Mouse (Mus musculus): ENCODE results near the gene Mgat5. TPM values are rescaled to one million over a fixed set of nuclear protein-coding genes. Genes with fewer than 3 reads are reported as not detected.
A peak's percentile ranks its signal among the peaks of the same experiment; 100 is the strongest.

Mgat5 gene
- total and polyA plus RNA-seq, 2 experiments = 1.9 to 3.8 TPM

- no peak for DNase-seq (ENCODE audit: extremely low read depth, low read depth, low spot score)
- WGBS = 51% methylated on average over 7 of the region's 7 CpGs
Measured at GRCm38 (mm10) chr1:127484826-127485225, 280.0 kb downstream of the Mgat5 start.

GRCm38 (mm10) chr1:127487161-127487560 lies 282.3 kb downstream of the Mgat5 start:
- H3K4me1 ChIP-seq (ENCODE audit: control insufficient read depth, insufficient read depth, low read length) = no peaks in the 10 kb centered on the region
- WGBS = 76% methylated on average over 4 of the region's 4 CpGs
- DNase-seq (ENCODE audit: extremely low read depth, low read depth, low spot score) = peak; percentile 10

More at GRCm38 (mm10) chr1:127484826-127485225, 280.0 kb downstream of the Mgat5 start:
- H3K27ac ChIP-seq (replicated peaks; ENCODE audit: insufficient read depth, low read depth, low read length) = no peak overlapping the region
- H3K4me3 ChIP-seq (ENCODE audit: insufficient read depth, low read depth, low read length) = no peak overlapping the region
- no peaks in the 10 kb centered on the region for H3K79me2 ChIP-seq (ENCODE audit: control insufficient read depth, insufficient read depth, low read length)
- TF ChIP-seq POLR2A (IDR thresholded peaks at IDR 0.05; ENCODE audit: extremely low read depth, insufficient read depth, low read length) = no peak
- TF ChIP-seq CTCF (IDR thresholded peaks at IDR 0.05; ENCODE audit: low read depth, low read length) = peak; percentile 76
- no peak overlapping the region for H3K9ac ChIP-seq (ENCODE audit: low read depth, low read length)
- H3K27me3 ChIP-seq (ENCODE audit: control insufficient read depth, insufficient read depth, low read length) = no peaks in the 10 kb centered on the region
- no peaks in the 10 kb centered on the region for H3K4me1 ChIP-seq (ENCODE audit: control insufficient read depth, insufficient read depth, low read length)
- H3K36me3 ChIP-seq (ENCODE audit: control insufficient read depth, insufficient read depth, low read length) = no peaks in the 10 kb centered on the region; the same call in 1 of the 2 replicates

GRCm38 (mm10) chr1:127496737-127497543 lies 292.1 kb downstream of the Mgat5 start:
- WGBS = 28% methylated on average over 9 of the region's 9 CpGs
- DNase-seq (ENCODE audit: extremely low read depth, low read depth, low spot score) = peak; percentile 31
- TF ChIP-seq POLR2A (IDR thresholded peaks at IDR 0.05; ENCODE audit: extremely low read depth, insufficient read depth, low read length) (no peak), CTCF (IDR thresholded peaks at IDR 0.05; ENCODE audit: low read depth, low read length) (peak; percentile 100)
- no peak overlapping the region for H3K4me3 ChIP-seq (ENCODE audit: insufficient read depth, low read depth, low read length)
- no peak overlapping the region for H3K9ac ChIP-seq (ENCODE audit: low read depth, low read length)
- H3K4me1 ChIP-seq (ENCODE audit: control insufficient read depth, insufficient read depth, low read length) = no peaks in the 10 kb centered on the region
- H3K27ac ChIP-seq (replicated peaks; ENCODE audit: insufficient read depth, low read depth, low read length) = no peak overlapping the region
- H3K79me2 ChIP-seq (ENCODE audit: control insufficient read depth, insufficient read depth, low read length) = no peaks in the 10 kb centered on the region
- no peaks in the 10 kb centered on the region for H3K36me3 ChIP-seq (ENCODE audit: control insufficient read depth, insufficient read depth, low read length)
- H3K27me3 ChIP-seq (ENCODE audit: control insufficient read depth, insufficient read depth, low read length) = no peaks in the 10 kb centered on the region

More at GRCm38 (mm10) chr1:127487161-127487560, 282.3 kb downstream of the Mgat5 start:
- Histone ChIP-seq H3K9ac (ENCODE audit: low read depth, low read length) (no peak overlapping the region), H3K4me3 (ENCODE audit: insufficient read depth, low read depth, low read length) (no peak overlapping the region), H3K79me2 (ENCODE audit: control insufficient read depth, insufficient read depth, low read length) (no peaks in the 10 kb centered on the region), H3K36me3 (ENCODE audit: control insufficient read depth, insufficient read depth, low read length) (no peaks in the 10 kb centered on the region; the same call in 1 of the 2 replicates), H3K27me3 (ENCODE audit: control insufficient read depth, insufficient read depth, low read length) (no peaks in the 10 kb centered on the region), H3K27ac (replicated peaks; ENCODE audit: insufficient read depth, low read depth, low read length) (no peak overlapping the region)
- peak; percentile 77 for TF ChIP-seq CTCF (IDR thresholded peaks at IDR 0.05; ENCODE audit: low read depth, low read length)
- TF ChIP-seq POLR2A (IDR thresholded peaks at IDR 0.05; ENCODE audit: extremely low read depth, insufficient read depth, low read length) = no peak

DNA sequence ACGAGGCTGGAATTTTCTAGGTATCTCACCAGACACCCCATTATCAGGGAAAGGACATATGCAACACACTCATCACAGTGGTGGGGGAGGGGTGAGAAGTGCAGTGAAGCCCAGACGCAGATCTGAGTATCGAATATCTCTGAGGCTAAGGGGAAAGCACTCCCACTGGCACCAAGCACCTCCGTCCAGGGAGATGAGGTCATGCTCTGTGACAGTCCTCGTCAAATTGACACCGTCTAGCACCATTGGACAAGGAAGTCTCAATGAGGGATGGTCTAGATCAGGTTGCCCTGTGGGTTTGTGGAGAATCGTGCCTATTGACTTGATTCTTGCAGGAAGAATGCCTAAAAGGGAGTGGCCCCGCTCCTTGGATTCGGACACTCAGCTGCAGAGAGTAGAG lies 293.9 kb downstream of the Mgat5 start:
- no peaks in the 10 kb centered on the region for H3K36me3 ChIP-seq (ENCODE audit: control insufficient read depth, insufficient read depth, low read length)
- no peaks in the 10 kb centered on the region for H3K4me1 ChIP-seq (ENCODE audit: control insufficient read depth, insufficient read depth, low read length)
- 56% methylated on average over 9 of the region's 9 CpGs for WGBS
- H3K9ac ChIP-seq (ENCODE audit: low read depth, low read length) = no peak overlapping the region
- no peak for TF ChIP-seq CTCF (IDR thresholded peaks at IDR 0.05; ENCODE audit: low read depth, low read length)
- no peak for TF ChIP-seq POLR2A (IDR thresholded peaks at IDR 0.05; ENCODE audit: extremely low read depth, insufficient read depth, low read length)
- no peak for DNase-seq (ENCODE audit: extremely low read depth, low read depth, low spot score)
- no peaks in the 10 kb centered on the region for H3K27me3 ChIP-seq (ENCODE audit: control insufficient read depth, insufficient read depth, low read length)
- no peaks in the 10 kb centered on the region for H3K79me2 ChIP-seq (ENCODE audit: control insufficient read depth, insufficient read depth, low read length)
- no peak overlapping the region for H3K27ac ChIP-seq (replicated peaks; ENCODE audit: insufficient read depth, low read depth, low read length)
- H3K4me3 ChIP-seq (ENCODE audit: insufficient read depth, low read depth, low read length) = no peak overlapping the region

DNA sequence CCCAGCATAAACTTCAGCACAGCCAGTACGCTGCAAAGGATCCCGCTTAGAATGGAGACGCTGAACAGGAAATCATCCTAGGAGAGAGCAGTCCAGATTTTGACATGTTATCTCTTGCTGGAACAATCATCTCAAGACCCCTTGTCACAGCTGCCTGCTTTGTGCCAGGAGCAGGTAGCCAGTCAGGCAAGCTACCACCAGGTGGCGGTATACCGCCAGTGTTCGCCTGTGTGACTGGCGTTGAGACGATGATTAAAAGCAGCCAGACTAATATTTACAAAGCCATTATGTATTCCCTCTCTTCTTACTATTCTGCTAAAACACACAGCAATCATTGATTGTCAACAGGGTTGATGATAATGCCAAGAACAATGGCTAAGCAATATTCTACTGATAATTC lies 295.4 kb downstream of the Mgat5 start:
- 9% methylated on average over 8 of the region's 8 CpGs for WGBS
- DNase-seq (ENCODE audit: extremely low read depth, low read depth, low spot score) = peak; percentile 30
- Histone ChIP-seq H3K9ac (ENCODE audit: low read depth, low read length) (no peak overlapping the region), H3K27me3 (ENCODE audit: control insufficient read depth, insufficient read depth, low read length) (no peaks in the 10 kb centered on the region), H3K36me3 (ENCODE audit: control insufficient read depth, insufficient read depth, low read length) (no peaks in the 10 kb centered on the region), H3K4me3 (ENCODE audit: insufficient read depth, low read depth, low read length) (no peak overlapping the region), H3K4me1 (ENCODE audit: control insufficient read depth, insufficient read depth, low read length) (no peaks in the 10 kb centered on the region), H3K79me2 (ENCODE audit: control insufficient read depth, insufficient read depth, low read length) (no peaks in the 10 kb centered on the region), H3K27ac (replicated peaks; ENCODE audit: insufficient read depth, low read depth, low read length) (no peak overlapping the region)
- peak; percentile 95 for TF ChIP-seq CTCF (IDR thresholded peaks at IDR 0.05; ENCODE audit: low read depth, low read length)
- no peak for TF ChIP-seq POLR2A (IDR thresholded peaks at IDR 0.05; ENCODE audit: extremely low read depth, insufficient read depth, low read length)

DNA sequence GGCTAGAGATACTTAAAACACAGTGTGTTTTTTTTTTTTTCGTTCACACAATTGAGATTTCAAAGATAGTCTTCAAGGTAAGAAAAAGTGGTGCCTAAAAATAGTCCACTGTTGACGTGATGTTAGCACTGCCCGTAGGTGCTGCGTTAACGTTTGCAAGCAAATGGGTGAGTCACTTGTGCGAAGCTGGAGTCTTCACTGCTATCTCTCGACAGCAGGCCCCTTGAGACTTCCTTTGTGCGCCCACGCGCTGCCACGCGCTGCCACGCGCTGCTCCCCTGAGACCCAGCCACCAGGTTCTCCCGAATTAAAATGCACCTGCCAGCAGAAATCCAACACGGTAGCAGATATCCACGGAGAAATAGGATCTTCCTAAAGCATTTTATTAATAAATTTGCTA lies 295.9 kb downstream of the Mgat5 start:
- H3K4me3 ChIP-seq (ENCODE audit: insufficient read depth, low read depth, low read length) = no peak overlapping the region
- H3K9ac ChIP-seq (ENCODE audit: low read depth, low read length) = no peak overlapping the region
- no peak for DNase-seq (ENCODE audit: extremely low read depth, low read depth, low spot score)
- 74% methylated on average over 17 of the region's 17 CpGs for WGBS
- TF ChIP-seq POLR2A (IDR thresholded peaks at IDR 0.05; ENCODE audit: extremely low read depth, insufficient read depth, low read length) (no peak), CTCF (IDR thresholded peaks at IDR 0.05; ENCODE audit: low read depth, low read length) (no peak)
- no peaks in the 10 kb centered on the region for H3K79me2 ChIP-seq (ENCODE audit: control insufficient read depth, insufficient read depth, low read length)
- H3K27me3 ChIP-seq (ENCODE audit: control insufficient read depth, insufficient read depth, low read length) = no peaks in the 10 kb centered on the region
- H3K27ac ChIP-seq (replicated peaks; ENCODE audit: insufficient read depth, low read depth, low read length) = no peak overlapping the region
- H3K36me3 ChIP-seq (ENCODE audit: control insufficient read depth, insufficient read depth, low read length) = no peaks in the 10 kb centered on the region
- H3K4me1 ChIP-seq (ENCODE audit: control insufficient read depth, insufficient read depth, low read length) = no peaks in the 10 kb centered on the region

All from liver, adult 2 months (tissue).